ENCODE assay signal across 8 mouse cellular contexts in genomic region chrX:105764162-105765004, GRCm38 (mm10). TPM values are rescaled to one million over a fixed set of nuclear protein-coding genes. Genes with fewer than 3 reads are reported as not detected.
DNase-seq lines count a peak whose midpoint lies in the region; ATAC-seq and TF ChIP-seq lines count a peak whose summit lies in the region.

Fgf16 (plus strand) TSS chrX:105764279.

- H3K27me3 ChIP-seq in forebrain, embryonic 15.5 days, result peaks cover 16% of the 10 kb centered on the region
- peaks cover 23% of the 10 kb centered on the region for H3K27me3 ChIP-seq in hindbrain, embryonic 16.5 days (replicated peaks; ENCODE audit: control insufficient read depth, insufficient read depth, low read length)
- peaks cover 44% of the 10 kb centered on the region for H3K27me3 ChIP-seq in midbrain, embryonic 11.5 days (ENCODE audit: control insufficient read depth, insufficient read depth, low read length)

- no peaks in the 10 kb centered on the region for H3K9me3 ChIP-seq in forebrain, embryonic 15.5 days
- no peaks in the 10 kb centered on the region for H3K9me3 ChIP-seq in hindbrain, embryonic 16.5 days (ENCODE audit: control insufficient read depth, low read length)
- H3K9me3 ChIP-seq in midbrain, embryonic 11.5 days (ENCODE audit: control insufficient read depth, low read length), result no peaks in the 10 kb centered on the region

- ATAC-seq in forebrain, embryonic 15.5 days (replicated peaks), result peak; percentile 39
- peak; percentile 22; the same call in 1 of the 2 replicates for ATAC-seq in hindbrain, embryonic 16.5 days
- ATAC-seq in midbrain, embryonic 11.5 days (ENCODE audit: low FRiP score), result peak; percentile 38

- H3K27ac ChIP-seq in layer of hippocampus, adult 2 months, result no peak within 1 kb of the TSS
- H3K27ac ChIP-seq in forebrain, embryonic 15.5 days (replicated peaks), result no peak within 1 kb of the TSS
- H3K27ac ChIP-seq in hindbrain, embryonic 16.5 days (ENCODE audit: low read depth, low read length), result no peak within 1 kb of the TSS
- H3K27ac ChIP-seq in midbrain, embryonic 11.5 days (ENCODE audit: low read depth, low read length), result no peak within 1 kb of the TSS

- TF ChIP-seq CTCF in layer of hippocampus, adult 2 months (conservative IDR thresholded peaks at IDR 0.05), result no peak

- 11% methylated on average over 58 of the region's 86 CpGs for WGBS in forebrain, embryonic 15.5 days
- WGBS in hindbrain, embryonic 16.5 days, result 17% methylated on average over 43 of the region's 86 CpGs
- WGBS in midbrain, embryonic 11.5 days, result 15% methylated on average over 46 of the region's 86 CpGs

- DNase-seq in layer of hippocampus, adult 2 months (ENCODE audit: low spot score in 2 of 2), result no peak
- no peak for DNase-seq in layer of hippocampus, adult 8-10 months (ENCODE audit: low spot score in 2 of 2)
- DNase-seq in adrenal gland, postnatal 25 days, result peak; percentile 3
- DNase-seq in midbrain, embryonic 11.5 days (ENCODE audit: low spot score, missing footprints), result peak; percentile 89
- DNase-seq in thymus, postnatal 36 days, result peak; percentile 16 to 26
- DNase-seq in layer of hippocampus, adult 9-10 months (ENCODE audit: low spot score), result no peak

- H3K4me3 ChIP-seq in layer of hippocampus, adult 2 months, result peak within 1 kb of the TSS; percentile 48
- peak within 1 kb of the TSS; percentile 45 for H3K4me3 ChIP-seq in forebrain, embryonic 15.5 days
- H3K4me3 ChIP-seq in hindbrain, embryonic 16.5 days (ENCODE audit: low read length), result peak within 1 kb of the TSS; percentile 47
- H3K4me3 ChIP-seq in midbrain, embryonic 11.5 days (ENCODE audit: low read depth, low read length), result peak within 1 kb of the TSS; percentile 32

- peak within 1 kb of the TSS; percentile 30 for H3K9ac ChIP-seq in forebrain, embryonic 15.5 days (replicated peaks)
- H3K9ac ChIP-seq in hindbrain, embryonic 16.5 days (ENCODE audit: low read depth, low read length), result peak within 1 kb of the TSS; percentile 43
- no peak within 1 kb of the TSS; the same call in 1 of the 2 replicates for H3K9ac ChIP-seq in midbrain, embryonic 11.5 days (ENCODE audit: low read length)

- peak within 1 kb of the TSS; percentile 66 for H3K4me2 ChIP-seq in forebrain, embryonic 15.5 days (replicated peaks)
- peak within 1 kb of the TSS; percentile 69 for H3K4me2 ChIP-seq in hindbrain, embryonic 16.5 days (ENCODE audit: low read length)
- peak within 1 kb of the TSS; percentile 53 for H3K4me2 ChIP-seq in midbrain, embryonic 11.5 days

- peaks cover 8% of the 10 kb centered on the region; the same call in 1 of the 2 replicates for H3K4me1 ChIP-seq in forebrain, embryonic 15.5 days
- H3K4me1 ChIP-seq in hindbrain, embryonic 16.5 days (ENCODE audit: control insufficient read depth, insufficient read depth, low read depth, low read length), result no peaks in the 10 kb centered on the region; the same call in 1 of the 2 replicates
- H3K4me1 ChIP-seq in midbrain, embryonic 11.5 days (ENCODE audit: control insufficient read depth, insufficient read depth, low read length), result no peaks in the 10 kb centered on the region; the same call in 1 of the 2 replicates

- H3K36me3 ChIP-seq in forebrain, embryonic 15.5 days, result no peaks in the 10 kb centered on the region
- no peaks in the 10 kb centered on the region for H3K36me3 ChIP-seq in hindbrain, embryonic 16.5 days (ENCODE audit: control insufficient read depth, insufficient read depth, low read length)
- H3K36me3 ChIP-seq in midbrain, embryonic 11.5 days (ENCODE audit: control insufficient read depth, insufficient read depth, low read length), result no peaks in the 10 kb centered on the region

RNA-seq across cellular contexts. Expression of gene Fgf16, which starts in this region (rescaled TPM):
- 1 to 10 TPM; 1.1 to 1.8 TPM for total RNA-seq in layer of hippocampus, adult 2 months (2021)
- 1 to 10 TPM in 3 of 4 experiments, under 1 TPM in 1; 0.98 to 2.0 (median 1.6) TPM for total RNA-seq in layer of hippocampus, adult 8-10 months (2022)
- total RNA-seq in adrenal gland, postnatal 25 days (2021), result not detected in 2 replicates
- not detected in 2 replicates for polyA plus RNA-seq in forebrain, embryonic 15.5 days (2015; fragmentation: Nextera tagmentation; extraction: Ambion mirVana)
- 0.09 and 0.13 TPM in 2 replicates for polyA plus RNA-seq in hindbrain, embryonic 16.5 days (2015; fragmentation: Nextera tagmentation; extraction: Ambion mirVana)
- not detected in 2 replicates for polyA plus RNA-seq in midbrain, embryonic 11.5 days (2014; fragmentation: Nextera tagmentation; extraction: Ambion mirVana)

Comparison
In these comparisons a context has a peak if more than half of its experiments do, and no peak if none do; other contexts are left out.
1. Peak in DNase-seq in adrenal gland, postnatal 25 days; RNA of the gene not detected or under 1 TPM.
2. Peak in ATAC-seq, H3K4me3 ChIP-seq, H3K9ac ChIP-seq and H3K4me2 ChIP-seq in forebrain, embryonic 15.5 days; RNA of the gene not detected or under 1 TPM.
3. Peak in ATAC-seq, H3K4me3 ChIP-seq, H3K9ac ChIP-seq and H3K4me2 ChIP-seq in hindbrain, embryonic 16.5 days; RNA of the gene not detected or under 1 TPM.
4. Peak in DNase-seq, ATAC-seq, H3K4me3 ChIP-seq and H3K4me2 ChIP-seq in midbrain, embryonic 11.5 days; RNA of the gene not detected or under 1 TPM.
5. DNase-seq: peak in thymus, postnatal 36 days (2 of 2); none in layer of hippocampus, adult 2 months (0 of 2), layer of hippocampus, adult 8-10 months (0 of 2) and layer of hippocampus, adult 9-10 months (single experiment).
6. Peak in every context shown above with its lines, with median percentiles within 50 percentile points of each other: H3K4me3 ChIP-seq, ATAC-seq and H3K4me2 ChIP-seq.